Mouse (Mus musculus) lung, embryonic 16.5 days (tissue): ENCODE data around the gene Plppr2. TPM values are rescaled to one million over a fixed set of nuclear protein-coding genes. Genes with fewer than 3 reads are reported as not detected.

Source experiments
- ATAC-seq: fragments of 200-750 bp; cut with Nextera tagmentation; 2 replicates; pipeline ENCODE4 v1.8.0; 2017; ENCODE audit warnings: low read depth, mild to moderate bottlenecking, moderate library complexity
- H3K27ac ChIP-seq: fragments of 300-500 bp; sonication (generic); 2 replicates; pipeline ENCODE4 v1.5.1; 2014; ENCODE audit warnings: mild to moderate bottlenecking, control low read depth, low read length
- H3K27me3 ChIP-seq: fragments of 300-500 bp; sonication (generic); 2 replicates; pipeline ENCODE4 v1.6.1; 2014; ENCODE audit warnings: low read depth, low read length, mixed read lengths; ENCODE audit not compliant: control insufficient read depth, insufficient read depth
- H3K36me3 ChIP-seq: fragments of 300-500 bp; sonication (generic); 2 replicates; pipeline ENCODE4 v1.6.1; 2014; ENCODE audit warnings: low read length; ENCODE audit not compliant: control insufficient read depth, insufficient read depth
- H3K4me1 ChIP-seq: fragments of 300-500 bp; sonication (generic); replicated peaks from 2 replicates; pipeline ENCODE4 v1.6.1; 2014; ENCODE audit warnings: low read length, mixed read lengths; ENCODE audit not compliant: control insufficient read depth, insufficient read depth
- H3K4me2 ChIP-seq: fragments of 300-500 bp; sonication (generic); 2 replicates; pipeline ENCODE4 v1.6.1; 2014; ENCODE audit warnings: low read depth, low read length, control low read depth
- H3K4me3 ChIP-seq: fragments of 300-500 bp; sonication (generic); 2 replicates; pipeline ENCODE4 v1.5.1; 2014; ENCODE audit warnings: mild to moderate bottlenecking, low read length, control low read depth
- H3K9ac ChIP-seq: fragments of 300-500 bp; sonication (generic); 2 replicates; pipeline ENCODE4 v1.6.1; 2014; ENCODE audit warnings: low read length, control low read depth
- H3K9me3 ChIP-seq: fragments of 300-500 bp; sonication (generic); 2 replicates; pipeline ENCODE4 v1.6.1; 2016; ENCODE audit warnings: low read length; ENCODE audit not compliant: control insufficient read depth
- WGBS: fragments of 180-500 bp; shearing (Covaris S2); extraction: QIAGEN DNeasy Blood & Tissue Kit; methylation state at CpG from one replicate; pipeline ENCODE4 v1.1.7; 2014; 5-methylcytosine and 5-hydroxymethylcytosine counted together
- polyA plus RNA-seq: library from polyadenylated mRNA; unstranded; fragments of >200 nt; fragmentation: Nextera tagmentation; extraction: Ambion mirVana; gene quantifications from 2 replicates; pipeline ENCODE4 v1.2.1, GENCODE M21; 2015

Plppr2 gene
- polyA plus RNA-seq, result 7.7 and 8.2 TPM in 2 replicates

DNA sequence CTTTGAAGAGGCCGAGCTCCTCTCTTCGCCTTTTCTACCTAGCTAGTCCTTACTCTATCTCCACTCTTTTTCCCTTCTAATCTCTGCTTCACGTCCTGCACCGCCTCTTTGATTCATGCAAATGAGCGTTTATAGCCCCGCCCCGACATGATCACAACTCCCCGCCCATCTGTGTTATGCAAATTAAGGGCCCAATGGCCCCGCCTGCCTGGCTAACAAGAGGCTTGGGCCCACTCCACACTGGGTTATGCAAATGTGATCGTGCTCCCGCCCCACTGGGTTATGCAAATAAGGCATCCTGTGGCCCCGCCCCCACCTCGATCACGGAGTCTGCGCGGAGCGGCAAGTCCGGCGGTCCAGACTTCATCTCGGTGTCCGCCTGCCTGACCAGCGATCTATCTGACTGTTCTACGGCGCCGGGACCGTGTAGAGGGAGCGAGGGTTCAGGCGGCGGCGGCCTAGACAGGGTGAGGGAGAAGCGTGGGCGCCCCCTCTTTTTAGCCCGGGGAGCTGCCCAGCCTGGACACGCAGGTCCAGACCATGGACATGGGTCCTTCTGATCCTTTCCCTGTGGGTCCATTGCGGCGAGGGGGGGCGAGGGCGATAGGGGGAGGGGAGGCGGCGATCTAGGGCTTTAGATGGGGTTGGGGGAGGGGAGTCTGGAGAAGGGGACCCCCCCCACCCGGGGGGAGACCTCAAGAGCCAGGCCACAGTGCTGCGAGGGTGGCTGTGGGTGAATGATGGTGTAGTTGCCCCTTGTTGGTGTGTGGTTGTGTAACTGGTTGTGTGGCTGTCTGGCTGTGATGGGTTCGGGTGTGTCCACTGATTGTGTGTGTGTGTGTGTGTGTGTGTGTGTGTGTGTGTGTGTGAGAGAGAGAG, at the start of gene Plppr2:
Gene Plppr2 (plus strand): TSS at position 342 of the 879 bp plus-strand sequence.
- 1% methylated on average over 42 of the region's 43 CpGs for WGBS
- H3K9ac ChIP-seq, result peak within 1 kb of the TSS; percentile 70

GRCm38 (mm10) chr9:21889229-21889628, 47.6 kb upstream of the Plppr2 start:
- WGBS, result 57% methylated on average over 3 of the region's 3 CpGs
- Histone ChIP-seq H3K4me1 (no peaks in the 10 kb centered on the region), H3K36me3 (no peaks in the 10 kb centered on the region), H3K4me2 (no peak overlapping the region), H3K9ac (no peak overlapping the region), H3K4me3 (no peak overlapping the region), H3K9me3 (no peaks in the 10 kb centered on the region), H3K27me3 (no peaks in the 10 kb centered on the region), H3K27ac (no peak overlapping the region)
- no peak for ATAC-seq

More for the DNA sequence above, at the start of gene Plppr2:
- ATAC-seq, result peak; percentile 99
- Histone ChIP-seq H3K9me3 (no peaks in the 10 kb centered on the region), H3K4me1 (peaks cover 3% of the 10 kb centered on the region), H3K27ac (0 out of 2 replicates have a peak within 1 kb of the TSS, but pooled peaks have one; percentile 45), H3K4me3 (peak within 1 kb of the TSS; percentile 63), H3K4me2 (peak within 1 kb of the TSS; percentile 84), H3K36me3 (no peaks in the 10 kb centered on the region), H3K27me3 (no peaks in the 10 kb centered on the region)

DNA sequence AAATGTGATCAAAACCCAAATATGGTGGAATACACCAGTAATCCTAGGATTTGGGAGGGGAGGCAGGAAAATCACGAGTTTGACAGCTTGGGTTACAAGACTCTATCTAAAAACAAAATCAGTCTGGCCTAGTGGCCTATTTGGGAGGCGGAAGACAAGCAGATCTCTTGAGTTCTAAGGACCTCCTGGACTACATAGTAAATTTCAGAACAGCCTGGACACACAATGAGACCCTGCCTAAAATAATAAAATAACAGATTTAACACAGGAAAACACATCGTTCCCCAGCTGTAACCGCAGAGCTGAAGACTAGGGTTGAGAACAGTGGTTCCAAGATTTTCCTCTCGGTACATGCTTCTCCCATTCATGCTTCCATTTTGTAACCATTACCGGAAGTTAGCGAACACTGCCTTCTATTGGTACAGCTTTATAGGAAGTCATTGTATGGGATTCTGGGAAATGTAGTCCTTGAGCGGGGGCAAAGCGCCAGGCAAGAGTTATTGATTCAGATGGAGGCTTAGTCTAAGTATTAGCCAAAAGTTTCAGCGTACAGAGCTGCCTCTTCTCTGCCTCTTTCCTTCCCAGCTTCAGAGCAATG, 35.5 kb upstream of the Plppr2 start:
- peak overlapping the region; percentile 42; the same call in 1 of the 2 replicates for H3K9ac ChIP-seq
- no peaks in the 10 kb centered on the region for H3K27me3 ChIP-seq
- H3K36me3 ChIP-seq, result no peaks in the 10 kb centered on the region
- no peak overlapping the region for H3K27ac ChIP-seq
- H3K4me1 ChIP-seq, result no peaks in the 10 kb centered on the region
- H3K9me3 ChIP-seq, result no peaks in the 10 kb centered on the region
- 12% methylated on average over 10 of the region's 10 CpGs for WGBS
- peak overlapping the region; percentile 53 for H3K4me2 ChIP-seq
- peak; percentile 91 for ATAC-seq
- H3K4me3 ChIP-seq, result peak overlapping the region; percentile 49

DNA sequence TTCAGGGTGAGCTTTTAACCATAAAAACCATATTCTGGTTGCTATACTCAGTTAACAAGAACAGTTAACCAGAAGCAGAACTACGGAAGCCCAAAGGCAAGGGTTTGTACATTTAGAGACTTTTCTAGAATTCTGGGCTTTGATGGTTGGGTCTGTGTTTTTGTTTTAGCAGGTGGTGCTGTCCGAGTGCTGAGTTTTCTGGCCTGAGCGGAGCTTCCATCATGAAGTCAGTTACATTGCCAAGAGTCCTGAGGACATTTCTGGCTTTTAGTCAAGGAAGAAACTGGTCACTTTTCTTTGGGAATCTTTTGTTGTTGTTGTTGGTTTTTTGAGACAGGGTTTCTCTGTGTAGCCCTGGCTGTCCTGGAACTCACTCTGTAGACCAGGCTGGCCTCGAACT, 32.8 kb upstream of the Plppr2 start:
- Histone ChIP-seq H3K36me3 (no peaks in the 10 kb centered on the region), H3K27me3 (no peaks in the 10 kb centered on the region), H3K4me1 (no peaks in the 10 kb centered on the region), H3K9me3 (no peaks in the 10 kb centered on the region), H3K4me2 (no peak overlapping the region), H3K4me3 (no peak overlapping the region), H3K9ac (no peak overlapping the region), H3K27ac (no peak overlapping the region)
- ATAC-seq, result no peak
- 77% methylated on average over 4 of the region's 4 CpGs for WGBS

GRCm38 (mm10) chr9:21908216-21908615, 28.6 kb upstream of the Plppr2 start:
- H3K36me3 ChIP-seq, result no peaks in the 10 kb centered on the region
- no peaks in the 10 kb centered on the region for H3K4me1 ChIP-seq
- no peak overlapping the region for H3K9ac ChIP-seq
- H3K27me3 ChIP-seq, result no peaks in the 10 kb centered on the region
- H3K9me3 ChIP-seq, result no peaks in the 10 kb centered on the region
- no peak overlapping the region for H3K4me2 ChIP-seq
- no peak overlapping the region for H3K4me3 ChIP-seq
- no peak for ATAC-seq
- no peak overlapping the region for H3K27ac ChIP-seq
- WGBS, result 69% methylated on average over 11 of the region's 11 CpGs

DNA sequence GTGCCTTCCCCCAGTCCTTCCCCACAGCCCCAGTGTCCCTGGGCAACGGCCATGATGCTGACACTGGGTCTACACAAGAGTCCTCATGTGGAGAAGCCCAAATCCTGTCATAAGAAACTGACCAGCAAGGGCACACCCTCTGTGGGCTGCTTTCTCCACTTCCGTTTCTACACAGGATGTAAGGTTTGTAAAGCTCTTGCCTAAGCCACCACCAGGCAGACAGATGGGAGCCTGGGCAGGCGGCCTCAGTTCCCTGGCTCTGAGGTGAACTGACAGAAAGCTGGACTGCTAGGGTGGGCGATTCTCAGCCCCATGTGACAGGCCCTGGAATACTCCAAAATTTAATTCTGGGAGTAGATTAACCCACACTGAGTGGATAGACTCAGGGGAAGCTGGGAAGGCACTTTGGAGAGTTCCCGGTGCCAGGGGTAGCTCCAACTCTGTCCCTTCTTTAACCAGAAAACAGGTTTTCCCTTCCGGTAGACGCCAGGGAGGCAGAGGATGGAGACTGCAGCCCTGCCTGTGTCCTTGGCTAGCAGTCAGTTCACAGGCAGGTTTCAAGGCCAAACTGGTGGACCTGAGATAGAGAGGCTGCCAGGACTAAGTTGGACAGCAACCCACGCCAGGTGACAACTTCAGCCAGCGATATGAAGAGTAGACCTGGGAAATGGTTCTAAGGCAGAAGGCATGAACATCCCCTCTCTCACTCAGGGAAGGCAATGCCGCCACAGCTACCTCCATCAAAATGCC, 27.2 kb upstream of the Plppr2 start:
- ATAC-seq, result no peak
- no peaks in the 10 kb centered on the region for H3K36me3 ChIP-seq

DNA sequence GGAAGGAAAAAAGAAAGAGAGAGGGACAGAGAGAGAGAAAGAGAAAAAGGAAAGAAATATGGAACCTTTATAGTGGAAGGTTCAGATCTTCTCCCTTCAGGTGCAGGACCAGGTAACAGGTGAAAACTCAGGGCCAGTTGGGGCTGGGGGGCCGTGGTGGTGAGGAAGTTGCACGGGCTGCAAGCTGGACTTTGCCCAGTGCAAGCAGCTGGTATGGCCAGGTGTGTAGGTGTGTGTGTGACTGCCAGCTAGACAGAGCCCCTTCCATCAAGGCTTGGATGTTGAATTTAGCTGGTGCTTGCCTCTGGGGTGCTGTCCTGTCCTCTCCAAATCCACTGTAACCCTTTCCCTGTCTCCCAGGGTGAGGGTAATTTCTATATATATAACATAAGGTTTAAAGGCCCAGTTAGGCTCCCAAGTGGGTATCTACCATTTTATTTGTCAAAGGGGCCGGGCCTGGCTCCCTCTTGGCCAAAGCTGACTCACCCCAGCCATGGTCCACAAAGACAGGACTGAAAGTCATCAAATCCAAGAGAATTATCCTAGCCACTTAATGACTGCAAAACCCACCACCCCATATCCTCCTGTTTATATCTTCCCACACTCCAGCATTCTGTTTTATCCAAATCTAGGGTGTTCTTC, 19.9 kb upstream of the Plppr2 start:
- Histone ChIP-seq H3K27me3 (no peaks in the 10 kb centered on the region), H3K4me2 (peak overlapping the region; percentile 98), H3K4me3 (peak overlapping the region; percentile 58), H3K36me3 (no peaks in the 10 kb centered on the region), H3K27ac (no peak overlapping the region), H3K9ac (peak overlapping the region; percentile 68), H3K9me3 (no peaks in the 10 kb centered on the region), H3K4me1 (peaks cover 13% of the 10 kb centered on the region)
- no peak for ATAC-seq
- 52% methylated on average over 3 of the region's 3 CpGs for WGBS

More for the DNA sequence above, 27.2 kb upstream of the Plppr2 start:
- no peak overlapping the region for H3K27ac ChIP-seq
- no peaks in the 10 kb centered on the region for H3K27me3 ChIP-seq
- H3K4me3 ChIP-seq, result no peak overlapping the region
- H3K9me3 ChIP-seq, result no peaks in the 10 kb centered on the region
- no peak overlapping the region for H3K9ac ChIP-seq
- no peak overlapping the region for H3K4me2 ChIP-seq
- WGBS, result 69% methylated on average over 10 of the region's 10 CpGs
- no peaks in the 10 kb centered on the region for H3K4me1 ChIP-seq

GRCm38 (mm10) chr9:21917493-21918034, 19.3 kb upstream of the Plppr2 start:
- WGBS, result 1% methylated on average over 35 of the region's 35 CpGs
- peak; percentile 59 for ATAC-seq
- Histone ChIP-seq H3K4me2 (peak overlapping the region; percentile 98), H3K4me1 (peaks cover 13% of the 10 kb centered on the region), H3K36me3 (no peaks in the 10 kb centered on the region), H3K4me3 (peak overlapping the region; percentile 58), H3K27me3 (no peaks in the 10 kb centered on the region), H3K9me3 (no peaks in the 10 kb centered on the region), H3K9ac (peak overlapping the region; percentile 68), H3K27ac (peak overlapping the region; percentile 19)
